Mouse (Mus musculus) spleen, embryonic (tissue): ENCODE data around the gene Rasl10b.

Experiments used
- CTCF ChIA-PET: fragments of 350-600 bp; sonication (Branson Sonifier 250); formaldehyde crosslinking; loops from one replicate; lab custom pipeline; 2022; lab: Charles Lee

Rasl10b gene

DNA sequence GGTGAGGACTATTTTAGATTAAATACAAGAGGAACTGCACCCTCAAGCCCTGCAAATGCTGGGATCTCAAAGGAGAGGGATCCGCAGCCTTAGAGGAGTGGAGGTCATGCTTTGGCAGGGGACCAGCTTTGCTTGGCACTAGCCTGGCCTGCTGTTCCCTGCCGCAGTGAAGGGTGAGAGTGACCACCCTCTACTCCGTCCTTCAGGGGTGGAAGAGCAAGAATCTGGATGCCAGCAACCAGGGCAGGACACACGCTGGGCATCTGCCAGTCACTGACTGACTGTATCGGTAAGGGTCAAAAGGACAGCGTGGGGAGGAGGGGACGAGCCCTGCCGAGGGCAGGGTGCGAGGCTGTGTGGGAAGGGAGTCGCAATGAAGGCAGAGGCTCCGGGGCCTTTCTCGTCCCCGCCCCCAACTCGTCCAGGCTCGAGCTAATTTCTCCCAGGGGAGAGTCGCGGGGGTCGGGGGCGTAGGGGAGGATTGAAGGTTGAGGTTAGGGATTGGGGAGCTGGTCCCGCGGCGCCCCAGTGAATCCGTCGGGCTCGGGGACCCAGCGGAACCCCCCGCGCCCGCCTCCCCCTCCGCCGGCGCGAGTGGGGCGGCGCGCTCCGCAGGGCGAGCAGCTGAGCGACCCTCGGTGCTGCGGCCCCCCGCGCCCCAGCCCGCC is at the start of gene Rasl10b:
Gene Rasl10b, plus strand, starts transcription at position 51 of the 668 bp plus-strand sequence.
- CTCF ChIA-PET: interaction anchor here (1.1 kb wide), 1 partner anchor 13 kb away, joined by 3 read pairs; no protein-coding TSS in a partner anchor

- CTCF ChIA-PET: no interaction called here
These were observed 44.3 kb upstream of the Rasl10b start for GRCm38 (mm10) chr11:83364656-83365055.

DNA sequence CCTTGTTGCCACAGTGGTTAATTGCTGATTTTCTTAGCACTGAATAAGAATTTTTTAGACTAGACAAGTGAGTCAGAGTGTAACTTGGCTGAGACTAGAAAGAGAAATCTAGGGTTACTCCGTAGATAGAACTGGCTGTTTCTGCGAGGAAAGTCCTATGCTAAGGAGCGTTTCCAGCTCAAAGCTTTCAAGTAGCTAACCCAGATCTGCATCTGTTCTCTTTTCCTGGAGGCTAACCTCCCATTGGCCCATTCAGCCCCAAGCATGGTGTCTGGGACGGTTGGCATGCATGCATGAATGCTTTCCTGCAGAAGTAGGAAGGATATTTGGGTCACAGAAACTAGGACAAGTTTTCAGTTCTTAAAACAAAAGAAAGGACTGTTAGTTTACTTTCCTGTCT is 37.7 kb upstream of the Rasl10b start:
- CTCF ChIA-PET: no interaction called here

- CTCF ChIA-PET: no interaction called here
These were observed 29.1 kb upstream of the Rasl10b start for GRCm38 (mm10) chr11:83379745-83380341.

GRCm38 (mm10) chr11:83382876-83383531 is 25.9 kb upstream of the Rasl10b start:
- CTCF ChIA-PET: no interaction called here

DNA sequence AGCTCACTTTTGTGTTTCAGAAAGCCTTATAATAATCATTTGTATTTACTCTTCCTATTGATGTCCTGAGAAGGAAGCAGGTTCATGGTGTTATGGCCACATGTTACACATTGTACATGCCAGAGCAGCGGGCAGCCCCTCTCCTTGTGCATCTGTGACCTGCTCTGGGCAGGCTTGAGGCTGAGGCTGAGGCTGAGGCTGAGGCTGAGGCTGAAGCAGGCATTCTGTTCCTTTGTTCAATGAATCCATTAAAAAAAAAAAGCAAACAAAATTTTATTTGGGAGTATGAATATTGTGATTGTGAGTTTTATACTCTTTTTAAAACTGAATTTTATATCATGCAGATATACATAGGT is 25.4 kb upstream of the Rasl10b start:
- CTCF ChIA-PET: no interaction called here

- CTCF ChIA-PET: no interaction called here
These were observed 15.9 kb upstream of the Rasl10b start for GRCm38 (mm10) chr11:83393062-83393461.

DNA sequence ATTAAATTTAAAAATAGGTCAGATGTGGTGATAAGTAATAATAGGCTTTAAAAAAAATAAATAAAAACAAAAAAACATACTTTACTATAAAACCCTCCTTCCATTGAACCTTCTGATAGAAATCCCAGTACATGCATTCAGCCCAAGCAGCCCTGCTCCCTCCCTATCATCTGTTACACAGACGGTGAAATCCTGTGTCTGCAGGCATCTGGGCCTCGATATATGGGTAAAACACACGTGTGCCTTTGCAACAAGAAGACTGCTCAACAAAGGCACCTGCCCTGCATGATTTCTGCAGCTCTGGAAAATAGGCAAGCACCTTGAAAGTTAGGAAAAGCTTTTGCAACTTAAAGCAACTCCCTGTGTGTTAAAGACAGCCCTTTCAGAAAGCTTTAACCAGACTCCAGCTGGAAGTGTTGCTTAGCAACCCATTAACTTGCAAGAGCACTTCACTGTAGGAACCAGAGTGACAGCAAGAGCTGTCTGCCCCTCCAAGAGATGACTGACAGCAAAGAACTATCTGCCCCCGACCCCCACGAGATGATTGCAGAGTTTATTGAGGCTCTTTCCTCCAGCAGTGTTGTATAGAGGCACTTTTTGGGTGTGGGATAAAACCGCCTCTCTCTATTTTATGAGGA is 14.0 kb upstream of the Rasl10b start:
- CTCF ChIA-PET: no interaction called here

GRCm38 (mm10) chr11:83397626-83398025 is 11.3 kb upstream of the Rasl10b start:
- CTCF ChIA-PET: interaction anchor here (0.6 kb wide), 1 partner anchor 1431 kb away, joined by 6 read pairs; no protein-coding TSS in a partner anchor

GRCm38 (mm10) chr11:83398724-83399123 is 10.2 kb upstream of the Rasl10b start:
- CTCF ChIA-PET: no interaction called here

DNA sequence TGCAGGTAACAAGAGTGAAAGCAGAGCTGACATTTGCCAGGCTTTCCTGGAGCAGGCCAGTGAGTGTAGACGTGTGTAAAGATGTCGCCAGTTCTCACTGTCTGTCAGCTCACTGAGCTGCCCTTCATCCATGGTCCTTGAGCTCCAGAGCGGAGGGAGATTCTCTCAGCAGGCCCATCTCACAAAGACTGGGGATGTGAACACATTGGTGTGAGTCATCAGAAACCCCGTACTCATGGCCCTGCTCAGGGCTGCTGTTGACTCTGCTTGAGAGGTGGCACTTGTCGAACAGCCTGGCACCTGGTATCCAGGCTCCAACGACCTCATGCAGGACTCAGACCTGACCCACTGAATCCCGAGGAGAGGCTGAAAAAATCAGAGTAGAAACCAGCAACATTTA is 5.2 kb upstream of the Rasl10b start:
- CTCF ChIA-PET: no interaction called here

- CTCF ChIA-PET: no interaction called here
These were observed 2.5 kb upstream of the Rasl10b start for GRCm38 (mm10) chr11:83406391-83406790.

DNA sequence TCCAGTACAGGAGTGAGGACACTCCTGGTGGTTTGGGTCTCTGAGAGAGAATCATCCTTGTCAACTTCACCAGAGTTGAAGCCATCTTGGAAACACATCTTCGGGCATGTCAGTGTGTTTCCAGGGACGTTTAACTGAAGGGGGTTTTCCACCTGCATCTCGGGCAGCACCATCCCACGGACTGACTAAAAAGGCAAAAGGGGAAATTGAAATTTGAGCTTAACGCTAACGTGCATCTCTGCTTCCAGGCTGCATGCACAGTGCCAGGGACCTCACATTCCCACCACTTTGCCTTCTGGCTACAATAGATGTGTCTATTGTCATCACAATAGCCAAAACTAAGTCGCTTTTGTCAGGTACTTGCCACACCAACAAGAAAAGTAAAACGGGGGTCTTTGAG is 695 bp upstream of the Rasl10b start:
- CTCF ChIA-PET: interaction anchor here (1.1 kb wide), 1 partner anchor 14 kb away, joined by 3 read pairs; no protein-coding TSS in a partner anchor

DNA sequence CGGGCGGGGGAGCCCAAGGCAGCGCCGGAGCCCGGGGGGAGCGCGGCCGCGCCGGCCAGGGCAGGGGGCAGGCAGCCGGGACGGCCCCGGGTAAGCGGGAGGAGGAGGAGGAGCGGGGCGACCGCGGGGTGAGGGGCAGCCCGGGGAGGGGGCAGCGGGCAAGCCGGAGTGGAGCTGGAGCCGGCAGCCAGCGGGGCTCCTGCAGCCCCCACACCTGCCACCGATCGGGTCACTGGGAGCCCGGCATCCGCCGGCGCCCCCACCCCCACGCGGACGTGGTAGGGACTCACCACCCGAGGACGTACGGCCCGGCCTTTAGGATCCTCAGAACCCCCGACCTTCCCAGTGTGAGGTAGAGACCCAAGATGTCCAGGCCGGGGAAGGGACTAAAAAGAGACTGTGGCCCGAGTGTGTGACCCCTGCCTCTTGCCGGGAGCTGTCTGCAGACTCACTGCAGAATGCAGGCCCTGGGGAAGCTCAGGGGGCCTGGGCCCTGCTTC is 905 bp downstream of the Rasl10b start:
- CTCF ChIA-PET: no interaction called here

DNA sequence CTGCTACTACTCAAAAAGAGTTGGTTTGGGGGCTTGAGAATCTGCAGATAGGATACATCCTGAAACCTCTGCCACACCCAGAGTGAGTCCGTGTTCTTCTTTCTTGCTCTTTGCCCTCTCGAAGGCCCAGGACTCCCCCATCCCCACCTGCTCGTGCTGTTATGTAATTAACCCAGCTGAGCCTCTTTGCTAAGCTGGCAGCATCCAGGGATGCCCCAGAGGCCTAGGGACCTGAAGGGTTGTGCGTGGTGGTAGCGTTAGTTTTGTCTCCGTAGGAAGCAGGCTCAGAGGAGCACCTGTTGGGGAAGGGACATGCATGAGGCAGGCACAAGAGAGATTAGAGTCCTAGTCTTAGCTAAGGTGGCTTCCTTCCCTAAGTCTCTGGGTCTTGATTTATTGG is 1.6 kb downstream of the Rasl10b start:
- CTCF ChIA-PET: no interaction called here

DNA sequence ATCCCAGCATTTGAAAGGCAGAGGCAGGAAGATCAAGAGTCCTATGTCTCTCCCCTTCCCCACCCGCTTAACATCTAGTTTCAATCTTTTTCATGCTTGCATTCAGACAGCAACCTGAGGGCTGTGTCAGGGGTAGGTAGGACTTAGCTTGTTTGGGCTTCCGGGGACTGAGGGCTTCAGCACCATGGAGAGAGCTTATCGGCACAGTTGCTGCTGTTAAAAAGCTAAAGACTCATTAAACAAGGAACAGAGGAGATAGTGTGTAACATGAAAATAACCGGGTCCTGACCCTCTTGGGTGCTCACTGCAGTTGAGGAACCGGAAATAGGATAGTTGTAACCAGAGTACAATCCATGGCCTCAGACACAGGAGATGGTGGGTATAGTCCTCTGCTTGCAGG is 8.1 kb downstream of the Rasl10b start:
- CTCF ChIA-PET: no interaction called here

DNA sequence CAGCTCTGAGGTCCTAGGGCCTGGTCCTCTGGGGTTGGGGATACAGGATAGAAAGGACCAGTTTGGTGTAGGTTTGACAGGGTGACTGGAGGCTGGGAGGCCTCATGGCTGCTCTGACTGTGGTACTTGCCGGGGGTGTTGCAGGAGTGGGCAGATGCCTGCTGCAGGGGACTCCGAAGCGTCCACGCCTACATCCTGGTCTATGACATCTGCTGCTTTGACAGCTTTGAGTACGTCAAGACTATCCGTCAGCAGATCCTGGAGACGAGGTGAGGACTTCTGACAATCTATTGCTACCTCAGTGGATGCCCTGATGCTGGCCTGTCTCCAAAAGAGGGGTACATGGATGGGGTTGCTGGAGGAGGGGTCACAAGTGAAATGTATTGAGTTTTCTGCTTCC is 8.8 kb downstream of the Rasl10b start:
- CTCF ChIA-PET: no interaction called here

DNA sequence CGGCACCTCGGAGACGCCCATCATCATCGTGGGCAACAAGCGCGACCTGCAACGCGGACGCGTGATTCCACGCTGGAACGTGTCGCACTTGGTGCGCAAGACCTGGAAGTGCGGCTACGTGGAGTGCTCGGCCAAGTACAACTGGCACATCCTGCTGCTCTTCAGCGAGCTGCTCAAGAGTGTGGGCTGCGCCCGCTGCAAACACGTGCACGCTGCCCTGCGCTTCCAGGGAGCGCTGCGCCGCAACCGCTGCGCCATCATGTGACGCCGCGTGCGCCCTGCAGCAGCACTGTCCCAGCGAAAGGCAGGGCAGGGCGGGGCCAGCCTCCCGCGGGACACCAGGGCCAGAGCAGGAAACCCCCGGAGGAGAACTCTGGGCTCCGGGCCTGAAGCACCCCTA is 9.6 kb downstream of the Rasl10b start:
- CTCF ChIA-PET: no interaction called here

GRCm38 (mm10) chr11:83420338-83420737 is 11.4 kb downstream of the Rasl10b start:
- CTCF ChIA-PET: no interaction called here

DNA sequence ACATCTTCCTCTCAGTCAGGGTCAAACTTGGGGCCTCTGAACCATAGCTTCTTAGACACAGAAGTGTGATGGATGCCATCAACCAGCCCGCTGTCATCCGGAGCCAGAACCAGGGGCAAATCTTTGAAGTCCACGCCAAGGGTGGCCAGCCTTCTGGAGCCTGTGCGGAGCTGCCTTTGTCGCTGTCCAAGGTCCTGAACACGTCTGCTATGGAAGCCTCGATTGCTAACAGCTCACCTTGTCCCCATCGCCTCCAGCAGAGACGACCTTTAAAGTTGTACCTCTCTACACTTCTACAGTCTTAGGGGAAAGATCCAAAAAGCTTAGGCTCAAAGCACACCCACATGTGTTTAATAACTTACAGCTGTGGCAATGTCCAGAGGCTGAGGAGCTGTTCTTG is 12.4 kb downstream of the Rasl10b start:
- CTCF ChIA-PET: no interaction called here

- CTCF ChIA-PET: interaction anchor here (0.6 kb wide), 1 partner anchor 18 kb away, joined by 3 read pairs; no protein-coding TSS in a partner anchor
These were observed 15.7 kb downstream of the Rasl10b start for GRCm38 (mm10) chr11:83424681-83425080.

DNA sequence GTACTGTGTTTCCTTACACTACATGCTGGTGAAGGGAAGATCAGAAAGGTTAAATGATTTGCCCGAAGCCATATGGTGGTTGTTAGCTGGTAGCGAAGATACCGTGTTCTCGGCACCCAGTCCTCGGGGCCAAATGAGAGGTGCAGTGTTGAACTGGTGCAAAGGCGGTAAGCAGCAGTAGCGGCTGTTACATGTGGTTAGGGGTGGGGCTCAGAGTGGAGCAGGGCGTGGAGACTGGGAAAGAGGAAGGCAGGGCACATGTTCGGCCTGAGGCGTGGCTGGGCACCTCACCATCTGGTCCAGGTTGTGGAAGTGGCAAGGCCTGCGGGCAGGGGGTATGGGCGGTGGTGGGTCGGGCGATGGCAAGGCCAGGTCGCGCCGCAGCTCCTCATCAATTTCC is 18.0 kb downstream of the Rasl10b start:
- CTCF ChIA-PET: interaction anchor here (0.7 kb wide), 1 partner anchor 344 kb away, joined by 3 read pairs; no protein-coding TSS in a partner anchor
